Mouse (Mus musculus): ENCODE measurements around the gene Fcer2a.

The Fcer2a gene

GRCm38 (mm10) chr8:3694121-3694520, at the start of gene Fcer2a:
TSS of gene Fcer2a (minus strand) at chr8:3694175.
- no peak for DNase-seq (ENCODE audit: low spot score)

GRCm38 (mm10) chr8:3736947-3737346, 43.0 kb upstream of the Fcer2a start:
- no peak for DNase-seq (ENCODE audit: low spot score)

GRCm38 (mm10) chr8:3735599-3735998, 41.6 kb upstream of the Fcer2a start:
- no peak for DNase-seq (ENCODE audit: low spot score)

- DNase-seq (ENCODE audit: low spot score) = no peak
Measured at GRCm38 (mm10) chr8:3734084-3734483, 40.1 kb upstream of the Fcer2a start.

- no peak for DNase-seq (ENCODE audit: low spot score)
Measured at GRCm38 (mm10) chr8:3721041-3721440, 27.1 kb upstream of the Fcer2a start.

- no peak for DNase-seq (ENCODE audit: low spot score)
Measured at GRCm38 (mm10) chr8:3720551-3720950, 26.6 kb upstream of the Fcer2a start, which contains the start of gene Clec4g. TSS of gene Clec4g (minus strand) at chr8:3720651.

- peak; percentile 60 for DNase-seq (ENCODE audit: low spot score)
Measured at GRCm38 (mm10) chr8:3718559-3718958, 24.6 kb upstream of the Fcer2a start.

GRCm38 (mm10) chr8:3717321-3717954, 23.5 kb upstream of the Fcer2a start:
- no peak for DNase-seq (ENCODE audit: low spot score)

GRCm38 (mm10) chr8:3711646-3712045, 17.7 kb upstream of the Fcer2a start:
- no peak for DNase-seq (ENCODE audit: low spot score)

GRCm38 (mm10) chr8:3710312-3710711, 16.3 kb upstream of the Fcer2a start:
- no peak for DNase-seq (ENCODE audit: low spot score)

- DNase-seq (ENCODE audit: low spot score) = no peak
Measured at GRCm38 (mm10) chr8:3707611-3708010, 13.6 kb upstream of the Fcer2a start.

GRCm38 (mm10) chr8:3705711-3706110, 11.7 kb upstream of the Fcer2a start:
- DNase-seq (ENCODE audit: low spot score) = no peak

- no peak for DNase-seq (ENCODE audit: low spot score)
Measured at GRCm38 (mm10) chr8:3701491-3701890, 7.5 kb upstream of the Fcer2a start.

GRCm38 (mm10) chr8:3690774-3691173, 3.2 kb downstream of the Fcer2a start:
- DNase-seq (ENCODE audit: low spot score) = no peak

GRCm38 (mm10) chr8:3687537-3687936, 6.4 kb downstream of the Fcer2a start:
- no peak for DNase-seq (ENCODE audit: low spot score)

GRCm38 (mm10) chr8:3685422-3685821, 8.6 kb downstream of the Fcer2a start:
- DNase-seq (ENCODE audit: low spot score) = no peak

- no peak for DNase-seq (ENCODE audit: low spot score)
Measured at GRCm38 (mm10) chr8:3684530-3684929, 9.4 kb downstream of the Fcer2a start.

- no peak for DNase-seq (ENCODE audit: low spot score)
Measured at GRCm38 (mm10) chr8:3683408-3684176, 10.4 kb downstream of the Fcer2a start.

GRCm38 (mm10) chr8:3682435-3682834, 11.5 kb downstream of the Fcer2a start:
- no peak for DNase-seq (ENCODE audit: low spot score)

- DNase-seq (ENCODE audit: low spot score) = no peak
Measured at GRCm38 (mm10) chr8:3679656-3680055, 14.3 kb downstream of the Fcer2a start.

GRCm38 (mm10) chr8:3679236-3679635, 14.7 kb downstream of the Fcer2a start:
- DNase-seq (ENCODE audit: low spot score) = no peak

GRCm38 (mm10) chr8:3678831-3679230, 15.1 kb downstream of the Fcer2a start:
- DNase-seq (ENCODE audit: low spot score) = no peak

- no peak for DNase-seq (ENCODE audit: low spot score)
Measured at GRCm38 (mm10) chr8:3676993-3677579, 16.9 kb downstream of the Fcer2a start.
